Comparison of ENCODE assay signal across 7 mouse cellular contexts in the genomic region with DNA sequence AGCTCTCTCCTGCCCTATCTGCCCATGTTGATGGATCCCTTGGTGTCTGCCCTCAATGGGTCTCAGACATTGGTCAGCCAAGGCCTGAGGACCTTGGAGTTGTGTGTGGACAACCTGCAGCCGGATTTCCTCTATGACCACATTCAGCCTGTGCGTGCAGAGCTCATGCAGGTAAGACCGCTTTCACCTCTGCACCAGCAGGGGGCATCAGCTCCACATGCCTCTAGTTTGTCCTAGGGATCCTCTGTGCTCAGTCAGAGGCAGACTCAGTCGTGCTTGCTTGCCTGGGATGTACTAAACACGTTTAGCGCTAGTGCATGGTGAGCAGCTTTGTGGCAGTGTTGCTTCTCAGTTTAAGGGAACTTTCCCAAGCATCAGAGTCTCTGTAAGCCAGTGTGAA. TPM values are rescaled to one million over a fixed set of nuclear protein-coding genes. Genes with fewer than 3 reads are reported as not detected.
DNase-seq lines count a peak whose midpoint lies in the region; ATAC-seq and TF ChIP-seq lines count a peak whose summit lies in the region.

No protein-coding gene starts in this region.

- ATAC-seq in lung, embryonic 14.5 days (ENCODE audit: insufficient read depth), result peak; percentile 52

- whole genome bisulfite sequencing in lung, embryonic 14.5 days, result 66% methylated on average over 6 of the region's 6 CpGs

- peaks cover 99% of the 10 kb centered on the region for H3K36me3 ChIP-seq in lung, embryonic 14.5 days (ENCODE audit: insufficient read depth)

- DNase-seq in layer of hippocampus, adult 11-12 months (ENCODE audit: low spot score), result peak; percentile 44
- DNase-seq in layer of hippocampus, adult 9-10 months (ENCODE audit: low spot score), result no peak
- DNase-seq in MN1 (ENCODE audit: low spot score), result peak; percentile 35
- DNase-seq in cerebellum, adult 9-10 months, result peak; percentile 39
- peak; percentile 11 for DNase-seq in kidney, adult 9 months
- DNase-seq in lung, embryonic 14.5 days, result peak; percentile 47
- peak; percentile 44 for DNase-seq in thymus, postnatal 4 days

- no peaks in the 10 kb centered on the region for H3K4me1 ChIP-seq in lung, embryonic 14.5 days (ENCODE audit: insufficient read depth)

- no peak overlapping the region for H3K27ac ChIP-seq in lung, embryonic 14.5 days (ENCODE audit: low read depth)

- no peaks in the 10 kb centered on the region for H3K27me3 ChIP-seq in lung, embryonic 14.5 days (ENCODE audit: insufficient read depth, low read length)

- no peak overlapping the region for H3K9ac ChIP-seq in lung, embryonic 14.5 days

- no peaks in the 10 kb centered on the region for H3K9me3 ChIP-seq in lung, embryonic 14.5 days (ENCODE audit: low read depth, low read length)

- H3K4me3 ChIP-seq in lung, embryonic 14.5 days (ENCODE audit: low read depth, low read length), result no peak overlapping the region

- TF ChIP-seq CTCF in lung, embryonic 14.5 days (IDR thresholded peaks at IDR 0.05; ENCODE audit: low read depth), result peak; percentile 77

- H3K4me2 ChIP-seq in lung, embryonic 14.5 days, result no peak overlapping the region

RNA-seq across cellular contexts. Expression of gene Trrap, which starts 27.2 kb away (rescaled TPM):
- polyA plus RNA-seq in lung, embryonic 14.5 days (2014; fragmentation: Nextera tagmentation; extraction: Ambion mirVana), result 84.9 and 97.4 TPM in 2 replicates

RNA-seq across cellular contexts. Expression of gene Tmem130, which starts 33.1 kb away (rescaled TPM):
- 0.12 and 0.24 TPM in 2 replicates for polyA plus RNA-seq in lung, embryonic 14.5 days (2014; fragmentation: Nextera tagmentation; extraction: Ambion mirVana)
